Mouse (Mus musculus): ENCODE results near the gene Rd3l. TPM values are rescaled to one million over a fixed set of nuclear protein-coding genes. Genes with fewer than 3 reads are reported as not detected.

Rd3l gene
- not detected in 2 replicates for polyA plus RNA-seq (2015; fragmentation: Nextera tagmentation; extraction: Ambion mirVana)

DNA sequence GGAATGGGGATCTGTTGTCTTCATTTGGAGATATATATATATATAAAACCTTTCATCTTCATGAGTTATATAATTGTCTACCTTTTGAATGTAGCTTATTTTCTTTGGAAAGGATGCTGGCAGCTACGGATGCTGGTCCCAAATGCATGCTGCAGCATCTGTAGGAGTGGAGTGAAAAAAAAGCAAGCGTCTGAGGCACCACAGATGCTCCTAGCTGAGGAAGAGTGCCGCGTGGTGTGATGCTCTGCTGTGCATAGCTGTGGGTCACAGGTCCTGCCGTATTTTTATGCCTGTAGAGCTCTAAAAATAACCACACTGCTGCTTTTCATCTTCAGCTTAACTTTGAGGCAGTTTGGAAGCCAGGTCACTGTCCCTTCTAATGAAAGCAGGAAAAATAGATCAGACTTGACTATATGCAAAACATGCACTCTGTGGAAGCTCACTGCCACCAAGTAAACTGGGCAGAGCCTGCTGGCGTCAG lies at the start of gene Rd3l:
TSS of gene Rd3l (minus strand) at position 431 of the 481 bp plus-strand sequence.
- Histone ChIP-seq H3K9ac (ENCODE audit: low read depth, low read length) (no peak within 1 kb of the TSS), H3K4me1 (replicated peaks; ENCODE audit: control insufficient read depth, insufficient read depth, low read length) (no peaks in the 10 kb centered on the region), H3K4me3 (ENCODE audit: low read depth, low read length) (no peak within 1 kb of the TSS), H3K27ac (ENCODE audit: low read depth, low read length) (no peak within 1 kb of the TSS), H3K36me3 (ENCODE audit: control insufficient read depth, insufficient read depth) (no peaks in the 10 kb centered on the region), H3K4me2 (replicated peaks; ENCODE audit: low read depth) (no peak within 1 kb of the TSS), H3K27me3 (replicated peaks; ENCODE audit: control insufficient read depth, insufficient read depth, low read length) (no peaks in the 10 kb centered on the region), H3K9me3 (ENCODE audit: control insufficient read depth) (no peaks in the 10 kb centered on the region)
- ATAC-seq: no peak
- WGBS: 67% methylated on average over 6 of the region's 6 CpGs
- TF ChIP-seq CTCF (IDR thresholded peaks at IDR 0.05; ENCODE audit: low read depth): no peak

- H3K36me3 ChIP-seq (ENCODE audit: control insufficient read depth, insufficient read depth): no peaks in the 10 kb centered on the region
- 79% methylated on average over 4 of the region's 4 CpGs for WGBS
- ATAC-seq: no peak
- H3K4me2 ChIP-seq (replicated peaks; ENCODE audit: low read depth): no peak overlapping the region
- H3K27ac ChIP-seq (ENCODE audit: low read depth, low read length): no peak overlapping the region
- H3K4me3 ChIP-seq (ENCODE audit: low read depth, low read length): no peak overlapping the region
- H3K4me1 ChIP-seq (replicated peaks; ENCODE audit: control insufficient read depth, insufficient read depth, low read length): no peaks in the 10 kb centered on the region
- no peak for TF ChIP-seq CTCF (IDR thresholded peaks at IDR 0.05; ENCODE audit: low read depth)
- H3K9me3 ChIP-seq (ENCODE audit: control insufficient read depth): no peaks in the 10 kb centered on the region
- no peak overlapping the region for H3K9ac ChIP-seq (ENCODE audit: low read depth, low read length)
- no peaks in the 10 kb centered on the region for H3K27me3 ChIP-seq (replicated peaks; ENCODE audit: control insufficient read depth, insufficient read depth, low read length)
Measured at GRCm38 (mm10) chr12:112027408-112027807, 46.3 kb upstream of the Rd3l start.

- H3K27ac ChIP-seq (ENCODE audit: low read depth, low read length): no peak overlapping the region
- 69% methylated on average over 14 of the region's 14 CpGs for WGBS
Measured at GRCm38 (mm10) chr12:112025907-112026645, 45.0 kb upstream of the Rd3l start.

DNA sequence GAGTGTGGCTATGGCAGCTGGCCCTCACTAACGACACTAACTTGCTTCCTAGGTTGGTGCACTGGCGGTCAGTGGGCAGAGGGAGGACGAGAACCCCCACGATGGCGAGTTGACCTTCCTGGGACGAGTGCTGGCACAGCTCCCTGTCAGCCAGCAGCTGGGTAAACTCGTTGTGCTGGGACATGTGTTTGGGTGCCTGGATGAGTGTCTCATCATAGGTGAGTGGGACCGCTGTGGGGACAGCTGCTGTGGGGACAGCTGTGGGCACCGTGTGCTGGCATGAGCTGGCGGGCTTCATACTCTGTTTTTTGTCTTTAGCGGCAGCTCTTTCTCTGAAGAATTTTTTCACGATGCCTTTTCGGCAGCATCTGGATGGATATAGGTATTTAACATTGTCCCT lies 44.3 kb upstream of the Rd3l start:
- Histone ChIP-seq H3K9ac (ENCODE audit: low read depth, low read length) (no peak overlapping the region), H3K4me1 (replicated peaks; ENCODE audit: control insufficient read depth, insufficient read depth, low read length) (no peaks in the 10 kb centered on the region), H3K27me3 (replicated peaks; ENCODE audit: control insufficient read depth, insufficient read depth, low read length) (no peaks in the 10 kb centered on the region), H3K36me3 (ENCODE audit: control insufficient read depth, insufficient read depth) (no peaks in the 10 kb centered on the region), H3K4me2 (replicated peaks; ENCODE audit: low read depth) (no peak overlapping the region), H3K9me3 (ENCODE audit: control insufficient read depth) (peaks cover 6% of the 10 kb centered on the region; the same call in 1 of the 2 replicates), H3K4me3 (ENCODE audit: low read depth, low read length) (no peak overlapping the region), H3K27ac (ENCODE audit: low read depth, low read length) (no peak overlapping the region)
- WGBS: 93% methylated on average over 13 of the region's 13 CpGs
- no peak for TF ChIP-seq CTCF (IDR thresholded peaks at IDR 0.05; ENCODE audit: low read depth)
- ATAC-seq: no peak

More at GRCm38 (mm10) chr12:112025907-112026645, 45.0 kb upstream of the Rd3l start:
- ATAC-seq: no peak
- Histone ChIP-seq H3K9me3 (ENCODE audit: control insufficient read depth) (peaks cover 6% of the 10 kb centered on the region; the same call in 1 of the 2 replicates), H3K9ac (ENCODE audit: low read depth, low read length) (no peak overlapping the region), H3K4me1 (replicated peaks; ENCODE audit: control insufficient read depth, insufficient read depth, low read length) (no peaks in the 10 kb centered on the region), H3K36me3 (ENCODE audit: control insufficient read depth, insufficient read depth) (no peaks in the 10 kb centered on the region), H3K27me3 (replicated peaks; ENCODE audit: control insufficient read depth, insufficient read depth, low read length) (no peaks in the 10 kb centered on the region), H3K4me2 (replicated peaks; ENCODE audit: low read depth) (no peak overlapping the region), H3K4me3 (ENCODE audit: low read depth, low read length) (no peak overlapping the region)
- TF ChIP-seq CTCF (IDR thresholded peaks at IDR 0.05; ENCODE audit: low read depth): no peak

DNA sequence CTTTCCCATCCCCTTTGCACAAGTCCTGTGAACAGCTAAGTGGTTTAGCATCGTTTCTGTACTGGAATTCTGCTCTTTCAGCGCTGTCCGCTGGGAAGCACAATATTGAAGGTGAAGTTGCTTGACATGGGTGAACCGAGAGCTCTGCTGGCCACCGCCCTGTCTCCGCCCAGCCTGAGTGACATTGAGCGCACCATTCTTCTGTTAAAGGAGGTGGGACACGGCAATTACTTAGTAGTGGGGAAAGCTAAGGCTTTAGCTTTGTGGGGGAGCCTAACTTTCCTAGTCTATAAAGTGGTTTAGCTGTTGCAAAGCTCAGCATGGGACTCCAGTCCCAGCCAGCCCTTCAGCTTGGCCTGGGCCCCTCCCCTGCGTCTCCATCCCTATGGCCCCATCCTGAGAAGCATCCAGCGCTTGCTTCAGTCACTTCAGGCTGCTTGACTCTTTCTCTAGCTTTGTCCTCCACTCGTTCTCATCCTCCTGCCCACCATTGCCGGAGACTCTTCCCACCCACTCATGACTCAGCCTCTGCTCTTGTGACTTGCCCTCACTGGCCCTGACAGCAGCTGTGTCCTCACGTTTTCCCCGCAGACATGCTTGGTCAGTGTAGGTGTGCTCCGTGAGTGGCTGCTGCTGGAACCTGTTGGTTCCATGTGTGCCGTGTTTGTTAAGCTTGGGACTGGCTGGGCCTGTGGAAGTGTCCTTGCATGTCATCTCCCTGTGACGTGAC lies 43.6 kb upstream of the Rd3l start:
- no peaks in the 10 kb centered on the region for H3K36me3 ChIP-seq (ENCODE audit: control insufficient read depth, insufficient read depth)
- ATAC-seq: no peak
- H3K27me3 ChIP-seq (replicated peaks; ENCODE audit: control insufficient read depth, insufficient read depth, low read length): no peaks in the 10 kb centered on the region
- H3K9ac ChIP-seq (ENCODE audit: low read depth, low read length): no peak overlapping the region
- 82% methylated on average over 17 of the region's 17 CpGs for WGBS
- H3K9me3 ChIP-seq (ENCODE audit: control insufficient read depth): peaks cover 6% of the 10 kb centered on the region; the same call in 1 of the 2 replicates
- H3K27ac ChIP-seq (ENCODE audit: low read depth, low read length): no peak overlapping the region
- H3K4me3 ChIP-seq (ENCODE audit: low read depth, low read length): no peak overlapping the region
- H3K4me1 ChIP-seq (replicated peaks; ENCODE audit: control insufficient read depth, insufficient read depth, low read length): no peaks in the 10 kb centered on the region
- TF ChIP-seq CTCF (IDR thresholded peaks at IDR 0.05; ENCODE audit: low read depth): no peak
- no peak overlapping the region for H3K4me2 ChIP-seq (replicated peaks; ENCODE audit: low read depth)

GRCm38 (mm10) chr12:112023306-112023705 lies 42.2 kb upstream of the Rd3l start:
- H3K4me3 ChIP-seq (ENCODE audit: low read depth, low read length): no peak overlapping the region
- TF ChIP-seq CTCF (IDR thresholded peaks at IDR 0.05; ENCODE audit: low read depth): no peak
- 75% methylated on average over 2 of the region's 2 CpGs for WGBS

More at GRCm38 (mm10) chr12:112023306-112023705, 42.2 kb upstream of the Rd3l start:
- no peak for ATAC-seq
- no peaks in the 10 kb centered on the region for H3K27me3 ChIP-seq (replicated peaks; ENCODE audit: control insufficient read depth, insufficient read depth, low read length)
- H3K9me3 ChIP-seq (ENCODE audit: control insufficient read depth): peaks cover 6% of the 10 kb centered on the region; the same call in 1 of the 2 replicates
- H3K4me2 ChIP-seq (replicated peaks; ENCODE audit: low read depth): no peak overlapping the region
- no peaks in the 10 kb centered on the region for H3K4me1 ChIP-seq (replicated peaks; ENCODE audit: control insufficient read depth, insufficient read depth, low read length)
- H3K36me3 ChIP-seq (ENCODE audit: control insufficient read depth, insufficient read depth): no peaks in the 10 kb centered on the region
- no peak overlapping the region for H3K27ac ChIP-seq (ENCODE audit: low read depth, low read length)
- no peak overlapping the region for H3K9ac ChIP-seq (ENCODE audit: low read depth, low read length)
